Mouse (Mus musculus) R1 (cell line): ENCODE measurements around the gene Scamp2.

Source experiments
- DNase-seq: peaks from one replicate; pipeline ENCODE4 v3.0.0-alpha.2; 2018; ENCODE audit warnings: low read depth, low spot score

Gene Scamp2

GRCm38 (mm10) chr9:57593454-57594173 is 32.9 kb downstream of the Scamp2 start:
- no peak for DNase-seq

GRCm38 (mm10) chr9:57594174-57594509 is 33.4 kb downstream of the Scamp2 start:
- no peak for DNase-seq

GRCm38 (mm10) chr9:57597265-57597664 is 36.5 kb downstream of the Scamp2 start:
- no peak for DNase-seq

- DNase-seq, result no peak
These were observed 37.2 kb downstream of the Scamp2 start for GRCm38 (mm10) chr9:57597929-57598382.

GRCm38 (mm10) chr9:57598851-57599563 is 38.3 kb downstream of the Scamp2 start:
- no peak for DNase-seq

- DNase-seq, result peak; percentile 51
These were observed 40.0 kb downstream of the Scamp2 start for GRCm38 (mm10) chr9:57600620-57601352.

GRCm38 (mm10) chr9:57601353-57601706 is 40.6 kb downstream of the Scamp2 start:
- DNase-seq, result no peak

GRCm38 (mm10) chr9:57602098-57602497 is 41.4 kb downstream of the Scamp2 start:
- no peak for DNase-seq

- DNase-seq, result no peak
These were observed 44.1 kb downstream of the Scamp2 start for GRCm38 (mm10) chr9:57604875-57605274.

GRCm38 (mm10) chr9:57605503-57605902 is 44.8 kb downstream of the Scamp2 start:
- no peak for DNase-seq

GRCm38 (mm10) chr9:57606139-57606851 is 45.6 kb downstream of the Scamp2 start, which contains the start of gene Cplx3:
Gene Cplx3, minus strand, starts transcription at chr9:57606281.
- peak; percentile 71 for DNase-seq

- DNase-seq, result no peak
These were observed 49.1 kb downstream of the Scamp2 start for GRCm38 (mm10) chr9:57609803-57610202.

GRCm38 (mm10) chr9:57610359-57610826 is 49.6 kb downstream of the Scamp2 start:
- no peak for DNase-seq

- no peak for DNase-seq
These were observed 51.8 kb downstream of the Scamp2 start for GRCm38 (mm10) chr9:57612587-57612986.

- no peak for DNase-seq
These were observed 53.2 kb downstream of the Scamp2 start for GRCm38 (mm10) chr9:57613975-57614374.

GRCm38 (mm10) chr9:57614786-57615185 is 54.0 kb downstream of the Scamp2 start:
- no peak for DNase-seq

GRCm38 (mm10) chr9:57617556-57618169 is 56.9 kb downstream of the Scamp2 start:
- no peak for DNase-seq

GRCm38 (mm10) chr9:57618854-57619253 is 58.1 kb downstream of the Scamp2 start:
- no peak for DNase-seq

GRCm38 (mm10) chr9:57620674-57621073 is 59.9 kb downstream of the Scamp2 start, which contains the start of gene Lman1l:
Gene Lman1l, minus strand, starts transcription at chr9:57620774.
- DNase-seq, result no peak

- DNase-seq, result no peak
These were observed 63.6 kb downstream of the Scamp2 start for GRCm38 (mm10) chr9:57624295-57624694.
